Mouse (Mus musculus): ENCODE data around the gene BC100530. TPM values are rescaled to one million over a fixed set of nuclear protein-coding genes. Genes with fewer than 3 reads are reported as not detected.

The BC100530 gene
- total RNA-seq (2023), result not detected

DNA sequence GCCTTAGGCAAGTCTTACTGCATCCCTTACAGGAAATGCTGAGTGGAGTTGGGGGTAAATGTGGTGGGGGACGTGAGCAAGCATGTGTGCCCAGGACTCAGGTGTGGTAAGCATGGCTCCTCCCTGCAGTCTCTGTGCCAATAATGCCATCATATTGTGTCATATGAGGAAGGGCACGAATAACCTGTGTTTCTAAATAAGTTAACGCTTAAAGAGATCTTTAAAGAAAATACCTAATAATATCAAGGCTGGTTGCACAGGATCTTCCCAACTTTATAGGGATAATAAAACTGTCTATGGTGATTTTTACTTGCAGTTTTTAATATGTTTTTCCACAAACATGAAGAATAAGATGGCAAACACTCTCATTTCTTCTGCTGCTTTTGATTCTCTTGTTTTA is at the start of gene BC100530:
Gene BC100530, minus strand, starts transcription at position 101 of the 400 bp plus-strand sequence.

DNA sequence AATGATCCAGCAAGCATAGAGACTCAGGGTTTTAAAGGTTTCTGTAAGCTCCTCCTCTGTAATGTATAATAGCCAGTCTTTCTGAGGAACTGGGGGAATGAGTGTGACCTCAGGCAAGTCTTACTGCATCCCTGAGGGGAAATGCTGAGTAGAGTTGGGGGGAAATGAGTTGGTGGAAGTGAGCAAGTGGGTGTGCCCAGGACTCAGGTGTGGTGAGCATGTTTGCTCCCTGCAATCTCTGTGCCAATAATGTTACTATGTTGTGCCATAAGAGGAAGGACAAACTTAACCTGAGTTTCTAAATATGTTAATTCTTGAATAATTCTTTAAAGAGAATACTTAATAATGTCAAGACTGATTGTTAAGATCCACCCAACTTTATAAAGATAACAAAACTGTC is 40.8 kb upstream of the BC100530 start, which contains the start of gene Stfa2:
Gene Stfa2, minus strand, starts transcription at position 101 of the 400 bp plus-strand sequence.

DNA sequence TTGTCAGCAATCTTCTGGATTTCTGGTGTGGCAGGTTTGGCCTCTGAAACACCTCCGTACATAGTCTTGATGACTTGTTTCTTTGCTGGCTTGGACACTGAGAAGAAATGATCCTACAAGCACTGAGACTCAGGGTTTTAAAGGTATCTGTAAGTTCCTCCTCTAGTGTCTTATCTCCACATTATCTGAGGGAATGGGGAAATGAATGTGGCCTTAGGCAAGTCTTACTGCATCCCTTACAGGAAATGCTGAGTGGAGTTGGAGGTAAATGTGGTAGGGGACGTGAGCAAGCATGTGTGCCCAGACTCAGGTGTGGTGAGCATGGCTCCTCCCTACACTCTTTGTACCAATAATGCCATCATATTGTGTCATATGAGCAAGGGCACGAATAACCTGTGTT is 33.3 kb downstream of the BC100530 start, which contains the start of gene BC117090:
Gene BC117090, minus strand, starts transcription at position 101 of the 400 bp plus-strand sequence.

Other genes starting within 250 kb of the BC100530 start
- gene Csta1, start 236.5 kb downstream of the BC100530 start, total RNA-seq (2023), result not detected
- not detected for gene Stfa2l1, start 210.9 kb downstream of the BC100530 start, total RNA-seq (2023)
- gene Gm5483, start 183.5 kb downstream of the BC100530 start, total RNA-seq (2023), result not detected
- gene Gm5416, start 157.3 kb downstream of the BC100530 start, total RNA-seq (2023), result not detected
- gene 2010005H15Rik, start 146.3 kb downstream of the BC100530 start, total RNA-seq (2023), result not detected
- not detected for gene Stfa1, start 90.8 kb downstream of the BC100530 start, total RNA-seq (2023)
- not detected for gene BC117090, start 33.4 kb downstream of the BC100530 start, total RNA-seq (2023)
- gene Stfa2, start 40.7 kb upstream of the BC100530 start, total RNA-seq (2023), result not detected
- not detected for gene Stfa3, start 87.6 kb upstream of the BC100530 start, total RNA-seq (2023)
- not detected for gene Casr, start 194.4 kb upstream of the BC100530 start, total RNA-seq (2023)